Mouse (Mus musculus): Measurements from ENCODE around the gene Phc1. TPM values are rescaled to one million over a fixed set of nuclear protein-coding genes. Genes with fewer than 3 reads are reported as not detected.

Gene Phc1
- total RNA-seq, 2 experiments from 2014 or later, result 64.2 to 66.0 TPM

Other genes with a start within 250 kb of the Phc1 start
- 1 to 10 TPM in 1 of 2 experiments, under 1 TPM in 1; 0.59 to 1.2 TPM for gene Klrg1, start 57.7 kb downstream of the Phc1 start, total RNA-seq (2021)
- 10 to 100 TPM; 46.4 to 47.0 TPM for gene M6pr, start 31.8 kb downstream of the Phc1 start, total RNA-seq (2021)
- 100 to 1,000 TPM; 246 to 252 TPM for gene Rimklb, start 158.2 kb upstream of the Phc1 start, total RNA-seq (2021)
- gene Mfap5, start 165.3 kb upstream of the Phc1 start, total RNA-seq (2021), result 1 to 10 TPM in 1 of 2 experiments, under 1 TPM in 1; 0.73 to 1.2 TPM
- gene Aicda, start 213.2 kb upstream of the Phc1 start, total RNA-seq (2021), result not detected